Mouse (Mus musculus) CH12.LX (cell line): Measurements from ENCODE around the gene Myh6. TPM values are rescaled to one million over a fixed set of nuclear protein-coding genes. Genes with fewer than 3 reads are reported as not detected.
"Not testable (repeated sequence)": the region's sequence is repeated elsewhere in the genome, so short reads cannot be mapped to it uniquely, and the experiment has no call there.

Source experiments
- DNase-seq: peaks from one replicate; pipeline ENCODE4 v3.0.0-alpha.2; 2013; ENCODE audit errors: extremely low read depth
- H3K27ac ChIP-seq: 2 replicates; pipeline ENCODE4 v1.5.1; 2012; ENCODE audit warnings: low read depth, mild to moderate bottlenecking, control low read depth, moderate library complexity; ENCODE audit not compliant: insufficient read depth
- H3K27me3 ChIP-seq: replicated peaks from 2 replicates; pipeline ENCODE3; 2012; ENCODE audit warnings: inconsistent platforms
- H3K36me3 ChIP-seq, 2 experiments: replicated peaks in 1 of 2; 2 replicates each; pipeline versions ENCODE3 to v1.6.1; 2012; ENCODE audit warnings: inconsistent platforms in 1 of 2, low read length in 1 of 2, mild to moderate bottlenecking in 1 of 2, mixed read lengths in 1 of 2, moderate library complexity in 1 of 2; ENCODE audit not compliant: control insufficient read depth in 1 of 2, insufficient read depth in 1 of 2
- H3K4me1 ChIP-seq, 2 experiments: 2 replicates each; pipeline ENCODE4 v1.6.1; 2012; ENCODE audit warnings: inconsistent platforms in 1 of 2, moderate library complexity in 1 of 2; ENCODE audit not compliant: insufficient read depth in 2 of 2, control insufficient read depth in 1 of 2
- H3K4me2 ChIP-seq: 2 replicates; pipeline ENCODE4 v1.6.1; 2012; ENCODE audit warnings: low read depth, mild to moderate bottlenecking, control low read depth; ENCODE audit not compliant: poor library complexity, insufficient read depth, severe bottlenecking
- H3K4me3 ChIP-seq, 3 experiments: fragments of 150-350 bp in 1 of 3; sonication (generic) in 1 of 3; replicated peaks in 1 of 3; 2 replicates each; pipeline versions ENCODE3 to v1.5.1; 2011 to 2012; ENCODE audit warnings: low read depth in 2 of 3, low read length in 2 of 3, mild to moderate bottlenecking in 2 of 3, moderate library complexity in 2 of 3, control low read depth in 1 of 3, improper control_type of control experiment in 1 of 3, inconsistent platforms in 1 of 3, mixed read lengths in 1 of 3; ENCODE audit not compliant: poor library complexity in 1 of 3
- H3K79me2 ChIP-seq: replicated peaks from 2 replicates; pipeline ENCODE4 v1.6.1; 2012; ENCODE audit warnings: mild to moderate bottlenecking, moderate library complexity; ENCODE audit not compliant: control insufficient read depth, poor library complexity, insufficient read depth, severe bottlenecking; ENCODE audit errors: extremely low read depth
- H3K9ac ChIP-seq: 2 replicates; pipeline ENCODE4 v1.6.1; 2012; ENCODE audit warnings: low read depth, mild to moderate bottlenecking, control low read depth, moderate library complexity; ENCODE audit not compliant: insufficient read depth
- H3K9me3 ChIP-seq: replicated peaks from 2 replicates; pipeline ENCODE3; 2012; ENCODE audit warnings: low read length, inconsistent platforms, mixed read lengths
- CHD2 ChIP-seq: IDR thresholded peaks from 2 replicates; pipeline ENCODE4 v1.6.1; 2011; ENCODE audit warnings: low read length, improper control_type of control experiment
- CTCF ChIP-seq, 2 experiments: IDR thresholded peaks in 1 of 2; conservative IDR thresholded peaks in 1 of 2; 2 replicates each; pipeline ENCODE4 v1.5.1; 2011 to 2012; ENCODE audit warnings: low read depth in 2 of 2, low read length in 2 of 2, improper control_type of control experiment in 1 of 2, inconsistent platforms in 1 of 2, mild to moderate bottlenecking in 1 of 2, moderate library complexity in 1 of 2
- ELF1 ChIP-seq: IDR thresholded peaks from 2 replicates; pipeline ENCODE4 v1.6.1; 2014; ENCODE audit warnings: low read depth, mild to moderate bottlenecking, inconsistent platforms, low read length, improper control_type of control experiment
- HCFC1 ChIP-seq: IDR thresholded peaks from 2 replicates; pipeline ENCODE4 v1.6.1; 2012; ENCODE audit warnings: low read depth, mild to moderate bottlenecking, inconsistent platforms, low read length, improper control_type of control experiment
- KAT2A ChIP-seq: IDR thresholded peaks from 2 replicates; pipeline ENCODE4 v1.6.1; 2012; ENCODE audit warnings: low read length, improper control_type of control experiment, inconsistent platforms; ENCODE audit not compliant: insufficient replicate concordance
- PAX5 ChIP-seq: IDR thresholded peaks from 2 replicates; pipeline ENCODE4 v1.6.1; 2012; ENCODE audit warnings: low read length, inconsistent platforms, mixed read lengths
- RCOR1 ChIP-seq: conservative IDR thresholded peaks from 2 replicates; pipeline ENCODE4 v1.6.1; 2012; ENCODE audit warnings: low read depth, mild to moderate bottlenecking, inconsistent platforms, low read length, improper control_type of control experiment
- UBTF ChIP-seq: IDR thresholded peaks from 2 replicates; pipeline ENCODE4 v1.6.1; 2012; ENCODE audit warnings: low read depth, mild to moderate bottlenecking, inconsistent platforms, low read length, improper control_type of control experiment, moderate library complexity
- USF1 ChIP-seq: IDR thresholded peaks from 2 replicates; pipeline ENCODE4 v1.6.1; 2014; ENCODE audit warnings: low read depth, mild to moderate bottlenecking, inconsistent platforms, low read length, improper control_type of control experiment
- USF2 ChIP-seq: conservative IDR thresholded peaks from 2 replicates; pipeline ENCODE4 v1.6.1; 2011; ENCODE audit warnings: low read depth, low read length, improper control_type of control experiment
- ZMIZ1 ChIP-seq: IDR thresholded peaks from 2 replicates; pipeline ENCODE4 v1.6.1; 2012; ENCODE audit warnings: low read depth, mild to moderate bottlenecking, inconsistent platforms, low read length, improper control_type of control experiment
- dilution Hi-C: fragments of 300-500 bp; cut with MboI; formaldehyde crosslinking; loops from 2 replicates; pipeline ENCODE4 v1.14.3; 2020; ENCODE audit warnings: low sequenced_read_pairs; ENCODE audit not compliant: extremely low pct_unique_long_range_greater_than_20kb, extremely low pct_ligation_motif_present
- in situ Hi-C: fragments of 300-500 bp; cut with MboI; formaldehyde crosslinking; loops from 3 replicates; pipeline ENCODE4 v1.14.3; 2019; ENCODE audit warnings: low sequenced_read_pairs, low pct_ligation_motif_present, low pct_unique_long_range_greater_than_20kb, mixed read lengths
- polyA plus RNA-seq: library from polyadenylated mRNA; unstranded; fragments of >175 nt; gene quantifications from 2 replicates; pipeline ENCODE4 v1.2.1, GENCODE M21; 2012; ENCODE audit warnings: low read depth; ENCODE audit not compliant: insufficient read length
- total RNA-seq, 2 experiments: library from RNA; depleted of rRNA; stranded (reverse); fragments of 300-350 nt in 1 of 2; fragments of >200 nt in 1 of 2; gene quantifications; 2 replicates each; pipeline ENCODE4 v1.2.3; 2012 to 2014

Myh6 gene
- total and polyA plus RNA-seq, 3 experiments = 0.04 to 1.5 (median 0.98) TPM

DNA sequence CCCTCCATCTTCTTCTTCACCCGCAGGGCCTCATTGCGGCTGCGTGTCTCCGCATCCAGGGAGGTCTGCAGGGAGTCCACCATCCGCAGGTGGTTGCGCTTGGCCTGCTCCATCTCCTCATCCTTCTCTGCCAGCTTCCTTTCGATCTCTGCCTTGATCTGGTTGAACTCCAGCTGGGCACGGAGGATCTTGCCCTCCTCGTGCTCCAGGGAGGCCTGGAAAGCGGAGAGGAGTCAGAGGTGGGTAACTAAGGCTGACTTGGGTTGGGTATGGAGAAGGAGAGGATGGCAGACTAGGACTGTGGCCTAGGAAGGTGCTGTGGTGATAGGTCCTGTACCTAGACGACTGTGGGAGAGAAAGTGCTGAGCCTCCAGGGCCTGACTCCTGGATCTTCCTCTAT is 19.7 kb downstream of the Myh6 start:
- dilution Hi-C loops, H3K9me3 ChIP-seq, DNase-seq, H3K36me3 ChIP-seq, H3K4me3 ChIP-seq, H3K27ac ChIP-seq, in situ Hi-C loops, H3K79me2 ChIP-seq, H3K9ac ChIP-seq, H3K4me2 ChIP-seq: not testable (repeated sequence)
- peaks cover 51% of the 10 kb centered on the region for H3K27me3 ChIP-seq
- H3K4me1 ChIP-seq = peaks cover 7 to 20% of the 10 kb centered on the region in 2 experiments

DNA sequence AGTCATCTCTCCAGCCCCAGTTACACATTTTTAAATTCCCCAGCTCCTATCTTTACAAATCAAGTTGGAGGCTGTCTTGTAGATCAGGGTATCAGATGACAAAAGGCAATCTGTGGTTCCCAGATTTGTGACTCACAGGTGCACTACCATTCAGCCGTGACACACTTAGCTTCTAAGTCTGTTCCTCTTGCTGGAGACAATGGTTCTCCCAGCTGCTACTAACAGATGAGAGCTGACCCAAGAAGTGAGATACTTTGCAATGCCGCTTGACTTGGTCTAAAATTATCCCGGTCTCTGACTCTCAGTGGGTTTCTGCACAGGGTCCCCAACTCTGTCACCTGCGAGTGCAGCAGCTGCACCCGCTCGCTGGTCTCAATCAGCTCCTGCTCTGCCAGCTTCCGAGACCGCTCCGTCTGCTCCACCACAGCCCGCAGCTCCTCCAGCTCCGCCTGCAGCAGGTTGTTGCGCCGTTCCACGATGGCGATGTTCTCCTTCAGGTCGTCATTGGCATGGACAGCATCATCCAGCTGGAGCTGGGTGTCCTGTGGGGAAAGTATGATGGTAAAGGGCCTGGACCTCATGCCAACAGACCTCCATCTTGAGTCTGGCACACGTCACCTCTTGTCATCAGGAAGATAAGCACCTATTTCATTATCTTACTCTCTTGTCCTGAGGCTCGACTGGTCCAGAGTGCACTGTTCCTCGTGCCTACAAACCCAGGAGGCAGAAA is 20.6 kb downstream of the Myh6 start:
- peaks cover 51% of the 10 kb centered on the region for H3K27me3 ChIP-seq
- dilution Hi-C loops (no loop called here), in situ Hi-C loops (no loop called here)
- no peaks in the 10 kb centered on the region for H3K79me2 ChIP-seq
- no peak overlapping the region for H3K4me3 ChIP-seq
- TF ChIP-seq KAT2A = no peak
- TF ChIP-seq ELF1 = no peak
- no peak for TF ChIP-seq USF2
- TF ChIP-seq CHD2 = no peak
- no peak for TF ChIP-seq ZMIZ1
- no peak for TF ChIP-seq PAX5
- no peak for TF ChIP-seq HCFC1
- TF ChIP-seq RCOR1 = no peak
- no peak for TF ChIP-seq CTCF (conservative IDR thresholded peaks at IDR 0.05 in 1 of 2, IDR thresholded peaks at IDR 0.05 in 1 of 2; ENCODE audit: low read depth in 2 of 2, low read length in 2 of 2)
- DNase-seq = peak; percentile 51
- H3K9ac ChIP-seq = no peak overlapping the region
- H3K36me3 ChIP-seq = no peaks in the 10 kb centered on the region
- peaks cover 7 to 20% of the 10 kb centered on the region in 2 experiments for H3K4me1 ChIP-seq
- H3K9me3 ChIP-seq = no peaks in the 10 kb centered on the region
- H3K27ac ChIP-seq = no peak overlapping the region
- H3K4me2 ChIP-seq = no peak overlapping the region

DNA sequence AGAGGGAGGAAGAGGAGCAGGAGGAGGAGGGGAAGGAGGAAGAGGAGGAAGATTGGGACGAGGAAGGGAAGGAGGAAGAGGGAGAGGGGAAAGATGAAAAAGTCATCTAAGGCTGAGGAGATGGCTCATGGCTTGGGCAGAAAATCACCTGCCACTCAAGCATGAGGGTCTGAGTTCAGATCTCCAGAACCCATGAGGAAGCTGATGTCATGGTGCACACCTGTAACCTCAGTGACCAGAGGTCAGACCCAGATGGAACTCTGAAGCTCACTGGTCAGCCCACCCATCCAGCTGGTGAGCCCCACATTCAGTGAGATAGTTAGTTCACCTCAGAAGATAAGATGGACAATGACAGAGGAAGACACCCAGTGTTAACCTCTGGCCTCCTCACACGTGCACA is 21.8 kb downstream of the Myh6 start:
- no peak for DNase-seq
- in situ Hi-C loops = no loop called here

More for the DNA sequence above, 21.8 kb downstream of the Myh6 start:
- peaks cover 7 to 20% of the 10 kb centered on the region in 2 experiments for H3K4me1 ChIP-seq
- TF ChIP-seq UBTF (no peak), USF1 (no peak)
- H3K4me3 ChIP-seq = no peak overlapping the region
- H3K9ac ChIP-seq = no peak overlapping the region
- dilution Hi-C loops = no loop called here
- H3K9me3 ChIP-seq = no peaks in the 10 kb centered on the region
- peaks cover 53% of the 10 kb centered on the region for H3K27me3 ChIP-seq
- H3K27ac ChIP-seq = no peak overlapping the region
- no peaks in the 10 kb centered on the region for H3K36me3 ChIP-seq
- no peaks in the 10 kb centered on the region for H3K79me2 ChIP-seq
- no peak overlapping the region for H3K4me2 ChIP-seq
